Mouse (Mus musculus) cerebellum, postnatal 10 days (tissue): ENCODE results near the gene Plcg2.
A peak's percentile ranks its signal among the peaks of the same experiment; 100 is the strongest.

ENCODE experiments used
- DNase-seq, 2 experiments: peaks; one replicate each; pipeline ENCODE4 v3.0.0; 2021; ENCODE audit warnings: mixed read lengths in 2 of 2

Gene Plcg2

DNA sequence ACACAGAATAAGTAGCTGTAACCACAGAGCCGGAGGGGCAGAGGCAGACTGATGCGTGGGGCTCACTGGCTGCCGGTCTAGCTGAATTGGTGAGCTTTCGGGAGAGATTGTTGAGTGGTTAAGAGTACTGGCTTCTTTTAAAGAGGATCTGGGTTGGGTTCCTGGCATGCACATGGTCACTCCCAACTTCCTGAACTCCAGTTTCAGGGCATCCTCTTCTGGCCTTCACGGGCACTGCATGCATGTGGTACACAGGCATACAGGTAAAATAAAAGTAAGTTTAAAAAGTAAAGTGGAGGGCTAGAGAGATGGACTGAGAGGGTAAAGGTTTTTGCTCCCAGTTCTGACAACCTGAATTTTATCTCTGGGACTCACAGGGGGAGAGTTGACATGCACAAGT is 52.4 kb downstream of the Plcg2 start:
- no peak for DNase-seq

DNA sequence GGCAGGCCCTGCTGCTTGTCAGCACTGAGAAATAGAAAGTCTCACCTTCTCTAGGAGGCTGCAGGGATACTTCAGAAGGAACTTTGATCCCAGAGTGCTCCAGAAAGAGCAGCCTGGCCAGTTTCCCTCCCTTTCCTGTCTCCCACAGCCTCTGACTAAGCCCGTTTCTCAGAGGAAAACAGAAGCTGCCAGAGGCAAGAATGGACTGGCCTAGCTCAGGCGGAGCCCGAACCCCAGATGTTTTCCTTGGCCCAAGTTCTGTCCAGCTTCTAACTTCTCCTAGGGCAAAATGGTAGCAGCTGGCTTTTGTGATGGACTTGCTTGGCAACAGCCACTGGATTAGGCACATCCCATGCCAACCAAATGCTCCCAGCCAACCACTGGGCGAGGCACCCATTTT is 62.9 kb downstream of the Plcg2 start:
- no peak for DNase-seq

DNA sequence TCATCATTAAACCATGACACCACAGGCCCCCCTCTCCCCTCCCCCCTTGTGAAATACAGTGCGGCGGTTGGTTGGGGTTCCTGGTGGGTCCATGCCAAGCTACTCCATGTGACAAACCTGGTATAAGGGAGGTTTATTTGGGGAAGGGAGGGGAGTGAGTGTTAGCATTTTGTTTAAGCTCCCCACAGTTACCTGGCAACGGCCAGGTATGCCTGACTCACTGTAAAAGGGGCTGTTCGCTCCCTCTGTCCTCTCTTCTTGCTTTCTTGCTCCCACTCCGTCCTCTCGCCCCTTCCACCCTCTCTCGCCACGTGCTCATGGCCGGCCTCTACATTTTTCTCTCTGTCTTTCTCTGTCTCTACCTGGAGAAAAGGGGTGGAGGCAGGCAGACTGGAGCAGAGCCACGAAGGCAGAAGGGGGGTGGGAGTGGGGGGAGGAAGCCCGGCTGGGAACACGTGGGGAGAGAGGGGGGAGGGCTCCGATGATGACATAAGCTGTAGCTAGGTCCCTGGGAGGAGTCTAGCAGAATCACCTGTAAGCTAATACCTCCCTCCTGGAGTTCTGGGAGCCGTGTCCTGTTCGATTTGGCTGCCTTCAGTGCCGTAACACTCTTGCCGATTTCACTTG is 63.8 kb downstream of the Plcg2 start:
- DNase-seq: peak in 1 of 2 experiments; percentile 16

DNA sequence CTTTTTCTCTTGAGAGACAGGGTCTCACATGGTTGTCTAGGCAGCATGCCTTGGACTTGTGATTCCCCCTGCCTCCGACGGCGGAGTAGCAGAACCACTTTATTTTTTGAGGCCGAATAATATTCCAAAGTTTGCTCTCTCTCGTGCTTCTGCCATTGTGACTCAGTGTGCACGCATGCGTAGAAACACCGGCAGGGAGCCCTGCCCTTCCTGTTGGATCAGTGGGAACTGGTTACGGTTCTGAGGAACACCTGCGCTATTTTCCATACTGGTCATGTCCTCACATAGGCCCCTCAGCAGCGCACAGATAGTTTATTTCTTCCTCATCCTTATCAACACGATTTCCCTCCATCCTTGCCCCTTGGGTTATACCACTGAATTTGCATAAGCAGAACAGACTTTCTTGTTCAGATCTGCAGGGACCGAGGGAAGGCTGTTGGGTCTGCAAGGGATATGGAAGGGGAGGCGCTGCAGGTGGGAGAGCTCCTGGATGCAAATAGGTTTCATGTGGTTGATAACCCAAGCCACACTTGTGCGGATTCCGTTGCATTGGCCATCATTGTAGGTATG is 64.4 kb downstream of the Plcg2 start:
- no peak for DNase-seq

DNA sequence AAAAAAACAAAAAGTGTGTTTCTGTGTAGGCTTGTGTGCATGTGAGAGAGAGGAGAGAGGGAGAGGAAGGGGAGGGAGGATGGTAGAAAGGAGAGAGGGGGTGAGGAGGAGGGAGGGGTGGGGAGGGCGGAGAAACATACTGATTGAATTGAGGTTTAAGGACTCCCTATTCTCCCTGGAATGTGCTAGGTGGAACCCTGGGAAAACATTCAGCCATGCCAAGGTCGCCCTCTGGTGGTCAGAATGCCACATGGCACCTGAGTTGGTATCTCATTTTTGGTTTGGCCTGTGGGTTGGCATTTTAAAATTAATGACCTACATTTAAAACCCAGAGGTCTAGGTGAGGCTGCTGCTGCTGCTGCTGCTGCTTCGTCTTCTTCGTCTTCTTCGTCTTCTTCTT is 71.3 kb downstream of the Plcg2 start:
- peak; percentile 84 to 90 for DNase-seq

DNA sequence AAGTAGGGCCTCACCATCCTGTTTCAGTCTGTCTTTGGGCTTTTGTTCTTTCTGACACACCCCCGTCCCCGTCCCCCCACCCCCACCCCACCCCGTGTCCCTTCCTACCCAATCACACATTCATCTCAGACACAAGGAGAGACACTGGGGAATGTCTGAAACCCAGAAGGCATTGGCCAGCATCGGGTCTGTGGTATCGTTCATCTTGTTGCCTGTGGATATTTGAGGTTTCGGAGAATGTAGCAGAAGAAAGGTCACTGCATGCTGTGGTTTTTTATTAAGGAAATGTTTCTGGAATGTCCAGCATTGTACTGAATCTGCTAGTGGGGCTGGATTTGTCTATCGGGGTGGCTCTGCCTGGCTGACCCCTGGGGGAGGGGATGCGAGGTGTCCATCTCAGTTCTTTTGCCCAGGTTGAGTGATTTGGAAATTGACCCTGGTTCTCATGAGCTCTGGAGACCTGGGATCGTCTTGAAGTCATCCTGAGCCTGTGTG is 78.2 kb downstream of the Plcg2 start:
- no peak for DNase-seq

DNA sequence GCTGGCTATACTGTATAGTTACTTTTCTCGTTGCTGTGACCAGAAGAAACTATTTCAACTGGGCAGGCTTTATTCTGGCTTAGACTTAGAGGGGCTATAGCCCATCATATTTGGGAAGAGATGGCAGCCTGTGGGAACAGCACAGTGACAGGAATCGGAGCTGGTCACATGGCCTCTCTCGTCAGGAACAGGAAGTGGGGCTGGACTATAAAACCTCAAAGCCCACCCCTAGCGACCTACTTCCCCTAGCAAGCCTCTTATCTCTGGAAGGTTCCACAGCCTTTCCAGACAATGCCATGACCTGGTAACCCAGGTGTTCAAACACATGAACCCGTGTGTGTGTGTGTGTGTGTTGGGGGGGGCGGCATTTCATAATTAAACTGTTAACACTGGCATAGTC is 79.0 kb downstream of the Plcg2 start:
- DNase-seq: no peak

DNA sequence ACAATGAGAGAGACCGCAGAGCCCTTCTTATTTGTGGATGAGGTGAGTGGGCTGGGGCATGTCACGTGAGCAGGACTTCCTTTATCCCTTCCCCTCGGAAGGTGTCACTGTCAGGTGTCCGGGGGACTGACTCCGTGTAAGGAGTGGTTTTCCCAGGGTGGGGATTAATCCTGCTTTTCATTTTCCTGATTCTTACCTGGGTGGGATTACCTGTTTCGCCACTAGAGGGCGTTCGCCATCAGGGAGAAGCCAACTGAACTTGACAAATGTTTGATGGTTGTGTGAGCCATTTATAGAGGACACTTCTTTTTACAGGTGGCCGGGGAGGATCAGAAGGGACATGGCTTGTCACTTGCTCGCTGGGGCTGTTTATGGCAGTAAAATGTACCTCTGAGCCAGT is 79.8 kb downstream of the Plcg2 start:
- peak; percentile 44 to 59 for DNase-seq

DNA sequence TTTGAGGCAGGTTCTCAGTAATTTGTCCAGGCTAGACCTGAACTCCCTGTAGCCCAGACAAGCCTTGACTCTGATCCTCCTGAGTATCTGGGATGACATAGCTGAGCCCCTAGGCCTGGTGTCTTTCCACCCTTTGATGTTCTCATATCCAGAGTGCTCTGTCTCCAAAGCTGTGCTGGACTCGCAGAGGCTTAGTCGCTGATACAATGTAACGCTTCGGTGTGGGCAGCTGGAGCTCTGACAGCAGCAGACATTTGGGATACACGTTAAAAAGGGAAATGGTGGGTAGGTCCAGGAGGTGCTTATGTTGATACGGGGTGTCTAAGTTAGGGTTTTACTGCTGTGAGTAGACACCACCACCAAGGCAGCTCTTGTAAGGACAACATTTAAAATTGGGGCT is 80.8 kb downstream of the Plcg2 start:
- no peak for DNase-seq

DNA sequence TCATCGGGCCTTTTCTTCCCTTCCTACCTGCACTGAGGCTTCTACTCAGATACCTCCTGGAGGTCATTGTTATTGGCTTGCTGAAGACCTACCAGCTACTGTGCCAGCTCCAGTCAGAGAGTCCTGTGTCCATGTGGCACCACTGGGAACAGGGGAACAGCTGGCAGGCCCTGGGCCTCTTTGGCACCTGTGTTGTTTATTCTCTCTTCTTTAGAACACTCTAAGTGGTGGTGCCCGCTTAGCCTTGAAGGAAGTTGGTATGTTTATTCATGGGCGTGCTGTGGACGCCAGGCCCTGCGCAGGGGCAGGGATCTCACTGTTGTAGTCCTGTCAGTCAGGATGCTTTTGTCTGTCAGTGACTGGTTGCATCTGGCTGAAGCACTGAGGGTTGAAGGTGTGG is 95.8 kb downstream of the Plcg2 start:
- DNase-seq: no peak

DNA sequence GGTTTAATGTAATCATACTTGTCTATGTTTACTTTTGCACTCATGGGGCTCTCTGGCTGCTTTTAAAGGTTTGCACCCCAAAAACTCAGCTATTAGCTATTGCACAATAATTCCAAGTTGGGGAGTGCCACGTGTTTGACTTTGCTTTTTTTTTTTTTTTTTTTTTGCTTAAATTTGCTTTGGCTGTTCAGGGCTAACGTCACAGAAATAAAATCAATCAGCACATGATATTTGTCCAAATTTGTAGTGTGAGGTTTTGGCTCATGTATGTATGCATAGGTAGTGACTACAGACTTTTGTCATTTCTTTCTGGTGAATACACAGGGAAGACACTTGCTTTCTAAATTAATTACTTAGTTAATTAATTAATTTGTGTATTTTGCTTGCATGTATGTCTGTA is 96.9 kb downstream of the Plcg2 start:
- DNase-seq: no peak

DNA sequence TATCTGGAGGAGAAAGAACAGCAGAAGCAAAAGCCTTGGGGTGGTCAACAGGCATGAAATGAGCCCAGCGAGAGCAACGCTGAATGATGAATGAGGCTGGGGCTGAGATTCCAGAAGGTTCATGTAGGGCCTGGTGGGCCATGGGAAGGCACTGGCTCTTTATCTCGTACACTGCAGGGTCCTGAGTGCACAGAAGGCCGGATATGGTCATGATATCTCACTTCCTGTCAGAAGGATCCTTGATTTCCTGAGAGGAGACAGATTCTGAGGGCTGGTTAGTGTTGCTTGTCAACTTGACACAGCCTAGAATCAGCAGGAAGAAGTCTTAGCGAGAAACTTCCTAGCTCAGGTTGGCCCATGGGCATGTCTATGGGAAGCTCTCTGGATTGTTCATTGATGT is 98.7 kb downstream of the Plcg2 start:
- no peak for DNase-seq

DNA sequence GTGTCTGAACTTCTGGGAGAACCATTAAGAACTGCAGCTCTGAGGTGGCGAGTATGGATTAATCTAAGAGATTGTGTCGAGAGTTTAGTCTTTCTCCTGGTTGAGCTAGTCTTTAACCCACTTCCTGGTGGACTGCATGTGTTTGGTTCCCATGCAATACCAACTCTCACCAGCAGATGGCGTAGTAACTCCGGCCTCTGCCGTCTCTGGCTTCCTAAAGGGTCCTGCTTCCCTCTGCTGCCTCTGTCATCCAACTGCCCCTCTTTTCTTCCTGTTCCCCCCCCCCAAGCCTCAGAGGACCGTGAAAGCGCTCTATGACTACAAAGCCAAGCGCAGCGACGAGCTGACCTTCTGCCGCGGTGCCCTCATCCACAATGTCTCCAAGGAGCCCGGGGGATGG is 102.7 kb downstream of the Plcg2 start:
- DNase-seq: peak; percentile 56 to 70

DNA sequence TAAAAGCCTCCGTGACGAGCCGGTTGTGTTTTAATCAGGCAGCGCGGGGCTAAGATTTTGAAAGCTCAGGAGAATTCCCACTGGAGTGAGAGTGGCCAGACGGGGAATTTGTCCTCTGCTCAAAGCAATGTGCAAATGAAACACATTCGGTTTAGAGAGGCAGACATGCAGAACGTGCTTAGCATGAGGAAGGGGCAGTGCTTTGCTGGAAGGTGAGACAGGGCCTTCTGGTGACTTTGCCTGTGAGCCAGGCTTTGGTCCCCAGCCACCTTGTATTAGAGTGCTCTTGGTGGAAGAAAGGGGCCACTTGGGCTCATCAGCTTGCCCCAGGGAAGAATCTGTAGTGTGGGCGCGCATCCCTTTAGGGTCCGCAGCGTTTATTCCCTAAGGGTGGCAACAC is 106.0 kb downstream of the Plcg2 start:
- peak; percentile 72 to 79 for DNase-seq

DNA sequence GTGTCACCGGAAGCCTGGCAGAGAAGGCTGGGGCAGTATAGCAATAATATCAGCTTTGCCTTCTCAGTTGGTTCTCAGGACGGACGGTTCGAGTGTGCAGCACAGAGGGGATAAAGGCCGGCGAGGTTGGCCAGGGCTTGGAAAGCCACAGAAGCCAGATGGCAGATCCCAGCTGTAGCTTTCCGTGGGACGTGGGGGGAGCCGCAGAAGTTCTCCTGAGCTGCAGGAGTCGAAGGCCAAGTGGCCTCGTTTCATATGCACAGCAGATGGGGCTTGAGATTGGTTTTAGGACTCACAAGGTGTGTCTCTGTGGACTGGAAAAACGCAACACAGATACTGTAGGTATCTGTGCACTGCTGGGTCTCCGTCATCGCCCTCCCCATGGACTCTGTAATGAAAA is 106.6 kb downstream of the Plcg2 start:
- DNase-seq: peak; percentile 86 to 91

DNA sequence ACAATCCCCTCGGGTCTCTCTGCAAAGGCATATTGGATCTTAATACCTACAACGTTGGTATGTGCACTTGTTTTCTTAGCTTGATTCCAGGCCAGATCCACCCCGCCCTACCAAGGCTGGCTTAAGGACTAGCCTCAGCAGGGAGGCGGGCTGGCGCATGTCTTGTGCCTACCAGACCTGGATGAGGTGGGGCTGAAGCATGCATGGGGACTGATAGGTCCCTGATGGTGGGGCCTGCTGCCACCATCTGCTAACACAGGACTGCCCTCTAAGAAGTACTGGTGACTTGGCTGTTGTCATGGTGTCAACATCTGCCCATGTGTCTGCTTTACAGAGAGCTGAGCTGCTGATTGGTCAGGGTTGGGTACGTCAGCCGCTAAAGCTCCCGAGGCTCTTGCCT is 107.1 kb downstream of the Plcg2 start:
- DNase-seq: peak; percentile 87 to 88

DNA sequence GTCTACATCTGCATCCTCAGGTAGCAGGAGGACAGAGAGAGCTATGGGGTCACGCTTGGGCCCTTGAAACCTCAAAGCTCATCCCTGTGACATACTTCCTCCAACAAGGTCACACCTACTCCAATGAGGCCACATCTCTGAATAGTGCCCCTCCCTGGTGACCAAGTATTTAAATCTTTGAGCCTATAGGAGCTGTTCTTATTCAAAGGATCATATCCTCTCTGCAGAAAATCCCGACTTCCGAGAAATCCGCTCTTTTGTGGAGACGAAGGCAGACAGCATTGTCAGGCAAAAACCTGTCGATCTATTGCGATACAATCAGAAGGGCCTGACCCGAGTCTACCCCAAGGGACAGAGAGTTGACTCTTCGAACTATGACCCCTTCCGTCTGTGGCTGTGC is 112.4 kb downstream of the Plcg2 start:
- no peak for DNase-seq

DNA sequence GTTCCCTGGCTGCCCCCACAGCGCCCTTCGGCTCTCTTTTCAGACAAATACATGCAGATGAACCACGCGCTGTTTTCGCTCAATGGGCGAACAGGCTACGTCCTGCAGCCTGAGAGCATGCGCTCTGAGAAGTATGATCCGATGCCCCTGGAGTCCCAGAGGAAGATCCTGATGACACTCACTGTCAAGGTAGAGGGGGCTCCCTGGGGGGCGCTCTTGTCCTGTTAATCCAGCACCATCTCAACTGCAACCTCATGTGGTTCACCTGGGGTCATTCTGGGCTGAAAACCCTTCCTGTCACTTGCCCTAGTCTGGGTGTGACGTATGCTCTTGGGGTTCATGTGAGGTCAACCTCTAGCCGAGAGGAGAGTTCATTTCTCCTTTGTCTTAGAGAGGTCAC is 114.8 kb downstream of the Plcg2 start:
- no peak for DNase-seq

DNA sequence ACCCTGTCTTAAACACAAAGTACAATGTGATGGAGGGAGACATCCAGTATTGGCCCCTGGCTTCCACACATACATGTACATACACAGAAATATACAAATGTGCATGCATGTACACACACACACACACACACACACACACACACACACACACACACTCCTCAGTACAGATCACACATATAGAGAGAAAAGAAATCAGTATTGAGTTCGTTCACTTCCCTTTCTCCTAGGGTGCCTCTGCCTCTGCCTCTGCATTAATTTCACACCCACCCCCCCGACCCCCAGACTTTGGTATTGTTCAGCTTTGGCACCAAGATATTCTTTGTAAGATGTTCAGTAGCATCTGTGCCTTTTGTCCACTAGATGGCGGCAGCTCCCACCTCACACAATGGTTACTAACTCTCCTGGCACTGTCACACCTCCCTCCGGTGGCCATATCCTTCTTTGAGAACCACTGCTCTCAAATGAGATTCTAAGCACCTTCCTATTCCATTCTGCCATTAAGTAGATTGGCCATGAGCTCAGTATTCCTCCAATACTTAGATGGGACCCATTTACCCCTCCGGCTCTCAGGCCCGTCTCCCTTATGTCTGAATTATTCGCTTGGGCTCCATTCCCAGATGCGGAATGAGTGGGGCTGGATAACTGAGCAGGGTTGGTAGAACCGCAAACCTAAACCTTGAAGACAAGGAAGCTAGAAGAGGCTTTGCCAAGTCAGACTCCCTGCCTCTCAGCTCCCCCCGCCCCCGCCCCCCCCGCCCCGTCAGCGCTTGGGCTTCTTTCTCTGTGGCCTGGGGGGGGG is 128.1 kb downstream of the Plcg2 start:
- peak; percentile 86 to 87 for DNase-seq

DNA sequence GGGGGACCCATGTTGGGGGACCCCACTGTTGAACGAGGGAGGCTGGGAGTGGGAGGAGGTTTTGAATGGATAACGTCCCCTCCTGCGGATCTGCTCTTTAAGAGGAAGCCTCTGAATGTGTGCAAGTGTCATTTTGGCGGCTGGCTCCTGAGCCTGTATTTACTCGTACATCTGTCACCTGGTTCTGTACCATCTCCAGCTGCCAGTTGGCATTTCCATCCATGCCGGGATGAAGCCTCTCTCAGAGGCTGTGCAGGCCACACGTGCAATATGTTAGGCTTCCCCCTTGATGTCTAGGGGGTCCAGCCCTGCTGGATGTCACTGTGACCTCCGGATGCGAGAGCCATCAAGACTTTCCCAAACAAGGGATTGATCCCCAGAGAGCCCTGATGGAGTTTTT is 129.0 kb downstream of the Plcg2 start:
- DNase-seq: peak; percentile 59 to 69

DNA sequence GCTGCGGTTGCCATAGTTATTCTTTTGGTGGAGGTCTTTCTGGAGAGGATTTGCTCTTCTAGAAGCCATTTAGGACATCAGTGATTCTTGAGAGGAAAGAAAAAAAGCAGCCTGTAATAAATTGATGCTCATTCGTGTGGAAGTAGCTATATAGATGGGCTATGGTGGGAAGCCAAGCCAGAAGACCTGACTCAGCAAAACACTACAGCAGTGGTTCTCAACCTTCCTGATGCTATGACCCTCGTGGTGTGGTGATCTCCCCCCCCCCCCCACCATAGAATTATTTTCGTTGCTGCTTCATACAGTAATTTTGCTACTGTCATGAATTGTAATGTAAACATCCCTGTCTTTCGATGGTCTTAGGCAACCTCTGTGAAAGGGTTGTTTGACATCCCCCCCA is 134.4 kb downstream of the Plcg2 start:
- no peak for DNase-seq

DNA sequence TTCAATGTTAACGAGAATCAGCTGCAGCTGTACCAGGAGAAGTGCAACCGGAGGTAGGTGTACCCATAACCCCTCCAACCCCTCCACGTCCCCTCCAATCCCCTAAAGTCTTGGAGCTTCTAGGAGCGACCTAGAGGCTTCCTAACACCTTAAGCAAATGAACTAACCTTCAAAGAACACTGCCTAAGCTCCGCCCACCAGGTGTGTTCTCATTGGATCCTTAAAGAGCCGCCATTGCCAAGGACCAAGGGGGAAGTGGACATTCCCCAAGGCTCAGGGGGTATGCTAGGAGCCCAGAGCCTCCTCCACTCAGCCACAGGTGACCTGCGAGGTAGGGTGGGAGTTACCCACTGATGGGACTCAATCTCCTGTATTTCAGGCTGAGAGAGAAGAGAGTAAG is 136.3 kb downstream of the Plcg2 start:
- no peak for DNase-seq

DNA sequence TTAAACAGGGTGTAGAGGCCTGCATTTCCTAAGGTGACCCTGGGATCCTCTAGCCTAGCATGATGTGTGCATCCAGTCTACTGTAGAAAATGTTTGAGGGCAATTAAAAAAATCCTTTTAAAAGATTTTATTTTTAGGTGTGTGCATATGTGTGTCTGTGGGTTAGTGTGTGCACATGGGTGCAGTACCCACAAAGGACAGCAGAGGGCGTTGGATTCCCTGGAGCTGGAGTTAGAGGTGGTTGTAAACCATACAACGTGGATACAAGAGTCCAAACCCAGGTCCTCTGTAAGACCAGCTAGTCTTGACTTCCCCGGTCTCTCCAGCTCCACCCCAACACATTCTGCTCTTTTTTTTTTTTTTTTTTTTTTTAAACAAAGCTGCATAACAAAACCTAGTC is 139.4 kb downstream of the Plcg2 start:
- no peak for DNase-seq

DNA sequence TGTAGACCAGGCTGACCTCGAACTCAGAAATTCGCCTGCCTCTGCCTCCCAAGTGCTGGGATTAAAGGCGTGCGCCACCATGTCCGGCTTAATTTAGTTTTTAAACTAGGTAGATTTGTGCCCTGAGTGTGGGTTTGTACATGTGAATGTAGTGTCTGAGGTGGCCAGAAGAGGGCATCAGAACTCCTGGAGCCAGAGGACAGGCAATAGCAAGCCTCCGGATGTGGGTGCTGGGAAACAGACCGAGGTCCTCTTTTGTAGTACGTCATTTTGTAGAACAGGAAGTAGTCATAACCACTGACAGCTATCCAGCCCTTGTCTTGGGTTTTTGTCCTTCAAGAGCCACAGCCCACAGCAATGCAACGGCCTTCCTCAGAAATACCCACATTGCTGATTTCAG is 141.5 kb downstream of the Plcg2 start:
- no peak for DNase-seq
